Mouse (Mus musculus) kidney, adult 8-10 months (tissue): ENCODE results near the gene Ap2b1.
A peak's percentile ranks its signal among the peaks of the same experiment; 100 is the strongest.

Source experiments
- DNase-seq, 2 experiments: peaks; one replicate each; pipeline ENCODE4 v3.0.0; 2022

Gene Ap2b1

GRCm38 (mm10) chr11:83403787-83404186 is 105.0 kb downstream of the Ap2b1 start:
- no peak for DNase-seq

GRCm38 (mm10) chr11:83406391-83406790 is 107.6 kb downstream of the Ap2b1 start:
- DNase-seq, result no peak

GRCm38 (mm10) chr11:83408242-83408641 is 109.4 kb downstream of the Ap2b1 start:
- no peak for DNase-seq

- DNase-seq, result peak; percentile 44 to 47
Observed at GRCm38 (mm10) chr11:83409087-83409754, 110.4 kb downstream of the Ap2b1 start, which contains the start of gene Rasl10b. Gene Rasl10b (plus strand): TSS chr11:83409137.

GRCm38 (mm10) chr11:83409792-83410291 is 111.0 kb downstream of the Ap2b1 start:
- DNase-seq, result no peak

GRCm38 (mm10) chr11:83410510-83410909 is 111.7 kb downstream of the Ap2b1 start:
- no peak for DNase-seq

- peak; percentile 54 to 66 for DNase-seq
Observed at GRCm38 (mm10) chr11:83417080-83417479, 118.3 kb downstream of the Ap2b1 start.

- DNase-seq, result no peak
Observed at GRCm38 (mm10) chr11:83417708-83418107, 118.9 kb downstream of the Ap2b1 start.

GRCm38 (mm10) chr11:83418566-83418965 is 119.7 kb downstream of the Ap2b1 start:
- no peak for DNase-seq

GRCm38 (mm10) chr11:83420338-83420737 is 121.5 kb downstream of the Ap2b1 start:
- no peak for DNase-seq

- DNase-seq, result peak in 1 of 2 experiments; percentile 61
Observed at GRCm38 (mm10) chr11:83421305-83421704, 122.5 kb downstream of the Ap2b1 start.

GRCm38 (mm10) chr11:83424681-83425080 is 125.9 kb downstream of the Ap2b1 start:
- DNase-seq, result peak in 1 of 2 experiments; percentile 74

- no peak for DNase-seq
Observed at GRCm38 (mm10) chr11:83426964-83427363, 128.1 kb downstream of the Ap2b1 start.

GRCm38 (mm10) chr11:83429355-83429754 is 130.5 kb downstream of the Ap2b1 start, which contains the start of gene Gas2l2:
Gene Gas2l2 (minus strand): TSS chr11:83429455.
- no peak for DNase-seq

GRCm38 (mm10) chr11:83432533-83432932 is 133.7 kb downstream of the Ap2b1 start:
- DNase-seq, result no peak

- DNase-seq, result no peak
Observed at GRCm38 (mm10) chr11:83437377-83437776, 138.6 kb downstream of the Ap2b1 start, which contains the start of gene 1700020L24Rik. Gene 1700020L24Rik (plus strand): TSS chr11:83437677.

GRCm38 (mm10) chr11:83439426-83440060 is 140.7 kb downstream of the Ap2b1 start:
- no peak for DNase-seq

- DNase-seq, result peak; percentile 78 to 85
Observed at GRCm38 (mm10) chr11:83440081-83441064, 141.5 kb downstream of the Ap2b1 start.

GRCm38 (mm10) chr11:83441235-83441634 is 142.4 kb downstream of the Ap2b1 start:
- DNase-seq, result no peak

- peak; percentile 54 to 84 for DNase-seq
Observed at GRCm38 (mm10) chr11:83442596-83443267, 143.9 kb downstream of the Ap2b1 start.

- DNase-seq, result no peak
Observed at GRCm38 (mm10) chr11:83443824-83444223, 145.0 kb downstream of the Ap2b1 start.

GRCm38 (mm10) chr11:83445001-83445400 is 146.2 kb downstream of the Ap2b1 start:
- no peak for DNase-seq
